8 mouse cellular contexts compared by ENCODE assay signal in genomic region chr13:99475488-99475887, GRCm38 (mm10). TPM values are rescaled to one million over a fixed set of nuclear protein-coding genes. Genes with fewer than 3 reads are reported as not detected.
DNase-seq lines count a peak whose midpoint lies in the region; ATAC-seq lines count a peak whose summit lies in the region.

No protein-coding gene starts in this region.

- WGBS in heart, embryonic 12.5 days, result 21% methylated on average over 6 of the region's 6 CpGs
- WGBS in lung, embryonic 15.5 days, result 10% methylated on average over 6 of the region's 6 CpGs
- 8% methylated on average over 6 of the region's 6 CpGs for WGBS in stomach, embryonic 15.5 days

- peak overlapping the region; percentile 46 for H3K4me2 ChIP-seq in heart, embryonic 12.5 days
- H3K4me2 ChIP-seq in lung, embryonic 15.5 days, result 0 out of 2 replicates have a peak overlapping the region, but pooled peaks have one; percentile 12
- peak overlapping the region; percentile 11; the same call in 1 of the 2 replicates for H3K4me2 ChIP-seq in stomach, embryonic 15.5 days

- peaks cover 18% of the 10 kb centered on the region for H3K36me3 ChIP-seq in heart, embryonic 12.5 days
- no peaks in the 10 kb centered on the region for H3K36me3 ChIP-seq in lung, embryonic 15.5 days
- H3K36me3 ChIP-seq in stomach, embryonic 15.5 days, result no peaks in the 10 kb centered on the region

- no peaks in the 10 kb centered on the region for H3K9me3 ChIP-seq in heart, embryonic 12.5 days (replicated peaks)
- H3K9me3 ChIP-seq in lung, embryonic 15.5 days, result no peaks in the 10 kb centered on the region
- H3K9me3 ChIP-seq in stomach, embryonic 15.5 days, result no peaks in the 10 kb centered on the region

- no peak overlapping the region for H3K9ac ChIP-seq in heart, embryonic 12.5 days
- no peak overlapping the region for H3K9ac ChIP-seq in lung, embryonic 15.5 days
- no peak overlapping the region for H3K9ac ChIP-seq in stomach, embryonic 15.5 days

- peaks cover 18% of the 10 kb centered on the region for H3K4me1 ChIP-seq in heart, embryonic 12.5 days (replicated peaks)
- peaks cover 23% of the 10 kb centered on the region for H3K4me1 ChIP-seq in lung, embryonic 15.5 days
- peaks cover 4% of the 10 kb centered on the region; the same call in 1 of the 2 replicates for H3K4me1 ChIP-seq in stomach, embryonic 15.5 days

- H3K4me3 ChIP-seq in heart, embryonic 12.5 days, result no peak overlapping the region
- H3K4me3 ChIP-seq in lung, embryonic 15.5 days, result no peak overlapping the region
- H3K4me3 ChIP-seq in stomach, embryonic 15.5 days (replicated peaks), result no peak overlapping the region

- no peaks in the 10 kb centered on the region for H3K27me3 ChIP-seq in heart, embryonic 12.5 days (replicated peaks)
- H3K27me3 ChIP-seq in lung, embryonic 15.5 days, result no peaks in the 10 kb centered on the region
- H3K27me3 ChIP-seq in stomach, embryonic 15.5 days (replicated peaks), result no peaks in the 10 kb centered on the region

- H3K27ac ChIP-seq in heart, embryonic 12.5 days (ENCODE audit: poor library complexity, severe bottlenecking), result peak overlapping the region; percentile 60
- H3K27ac ChIP-seq in lung, embryonic 15.5 days, result peak overlapping the region; percentile 54
- peak overlapping the region; percentile 78 for H3K27ac ChIP-seq in stomach, embryonic 15.5 days

- ATAC-seq in heart, embryonic 12.5 days (ENCODE audit: insufficient number of reproducible peaks, low FRiP score), result 0 out of 2 replicates have a peak, but pooled peaks have one; percentile 40
- ATAC-seq in lung, embryonic 15.5 days (ENCODE audit: borderline replicate concordance, extremely low read depth, low FRiP score, low TSS enrichment), result no peak; the same call in 1 of the 2 replicates
- ATAC-seq in stomach, embryonic 15.5 days (ENCODE audit: insufficient read depth, low FRiP score, low read depth), result peak; percentile 89

- peak; percentile 31 for DNase-seq in adrenal gland, postnatal 10 days
- no peak for DNase-seq in adrenal gland, postnatal 4 days (ENCODE audit: low spot score in 2 of 2)
- peak; percentile 14 for DNase-seq in adipocyte (ENCODE audit: low spot score)
- DNase-seq in spleen, postnatal 10 days (ENCODE audit: low spot score in 2 of 2), result no peak
- no peak for DNase-seq in gastrocnemius, adult 8-10 months (ENCODE audit: low spot score in 2 of 2)

RNA-seq across cellular contexts. Expression of gene Map1b, which starts 40.9 kb away (rescaled TPM):
- 10 to 100 TPM; 58.6 to 87.4 TPM for total RNA-seq in adrenal gland, postnatal 10 days (2021)
- total RNA-seq in adrenal gland, postnatal 4 days (2021), result 100 to 1,000 TPM in 1 of 2 experiments, 10 to 100 TPM in 1; 76.1 to 106 TPM
- 149 and 151 TPM in 2 replicates for polyA plus RNA-seq in heart, embryonic 12.5 days (2016; fragmentation: Nextera tagmentation; extraction: Ambion mirVana)
- polyA plus RNA-seq in lung, embryonic 15.5 days (2015; fragmentation: Nextera tagmentation; extraction: Ambion mirVana), result 63.4 and 76.4 TPM in 2 replicates
- 131 and 137 TPM in 2 replicates for polyA plus RNA-seq in stomach, embryonic 15.5 days (2015; fragmentation: Nextera tagmentation; extraction: Ambion mirVana)
- total RNA-seq in gastrocnemius, adult 8-10 months (2022), result 10 to 100 TPM in 1 of 4 experiments, 1 to 10 TPM in 3; 6.1 to 10.2 (median 8.4) TPM

Comparison
In these comparisons a context has a peak if more than half of its experiments do, and no peak if none do; other contexts are left out.
1. DNase-seq: peak in adrenal gland, postnatal 10 days (single experiment) and adipocyte (single experiment); none in adrenal gland, postnatal 4 days (0 of 2), spleen, postnatal 10 days (0 of 2) and gastrocnemius, adult 8-10 months (0 of 2).
2. RNA of gene Map1b, which starts 40.9 kb away (total RNA-seq): 76.1 to 106 TPM in adrenal gland, postnatal 4 days and 58.6 to 87.4 TPM in adrenal gland, postnatal 10 days; 6.1 to 10.2 TPM in gastrocnemius, adult 8-10 months; every median in the first group is over 4 times any median in the second.
3. Peak in every context shown above with its lines, with median percentiles within 50 percentile points of each other: H3K27ac ChIP-seq and H3K4me2 ChIP-seq.